ENCODE assay signal across 22 mouse cellular contexts in the genomic region with DNA sequence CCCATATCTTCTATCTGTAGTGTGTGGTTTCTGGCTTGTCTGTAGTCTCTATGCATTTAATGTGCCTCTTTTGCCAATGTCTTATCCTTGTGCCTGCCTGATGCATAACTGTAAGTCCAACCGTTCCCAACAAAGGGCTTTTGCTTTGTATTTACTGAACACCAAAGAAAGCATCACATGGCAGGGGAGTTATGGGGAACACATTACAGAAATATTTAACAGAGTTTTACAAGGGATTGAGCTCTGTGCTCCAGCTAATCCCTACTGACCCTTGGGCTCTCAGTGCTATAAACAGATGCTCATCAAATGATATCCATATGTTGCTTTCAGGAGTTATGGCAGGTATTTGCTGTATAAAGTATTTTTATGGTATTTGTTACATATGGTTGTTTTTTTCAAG.
A peak's percentile ranks its signal among the peaks of the same experiment; 100 is the strongest.
DNase-seq lines count a peak whose midpoint lies in the region; ATAC-seq and TF ChIP-seq lines count a peak whose summit lies in the region.
"Had no signal": no experiment of that assay in that cellular context is flagged by ENCODE, and none has a peak within 500 bp of the region (broad histone marks: within the 10 kb centered on the region; RNA-seq: fewer than 3 reads in every experiment).

No protein-coding gene starts in this region.

- TF ChIP-seq POLR2A in limb, embryonic 14.5 days (IDR thresholded peaks at IDR 0.05; ENCODE audit: borderline replicate concordance, extremely low read depth, insufficient read depth, insufficient read length): no peak

- peaks cover 8% of the 10 kb centered on the region; the same call in 1 of the 2 replicates for H3K4me1 ChIP-seq in limb, embryonic 12.5 days (replicated peaks)
- no peaks in the 10 kb centered on the region for H3K4me1 ChIP-seq in limb, embryonic 10.5 days
- peaks cover 4% of the 10 kb centered on the region for H3K4me1 ChIP-seq in limb, embryonic 13.5 days
- H3K4me1 ChIP-seq in limb, embryonic 14.5 days (ENCODE audit: control insufficient read depth, insufficient read depth, low read length): 0 out of 2 replicates have a peak, but pooled peaks cover 2% of the 10 kb centered on the region
- H3K4me1 ChIP-seq in intestine, embryonic 15.5 days (replicated peaks): no peaks in the 10 kb centered on the region
- no peaks in the 10 kb centered on the region for H3K4me1 ChIP-seq in forebrain, embryonic 13.5 days

- WGBS in limb, embryonic 12.5 days: 28% methylated on average over 1 of the region's 1 CpGs
- 84% methylated on average over 1 of the region's 1 CpGs for WGBS in limb, embryonic 10.5 days
- WGBS in limb, embryonic 13.5 days: 15% methylated on average over 1 of the region's 1 CpGs
- WGBS in limb, embryonic 14.5 days: 27% methylated on average over 1 of the region's 1 CpGs
- WGBS in intestine, embryonic 15.5 days: 76% methylated on average over 1 of the region's 1 CpGs
- 89% methylated on average over 1 of the region's 1 CpGs for WGBS in forebrain, embryonic 13.5 days

- H3K27me3 ChIP-seq in limb, embryonic 12.5 days: no peaks in the 10 kb centered on the region
- no peaks in the 10 kb centered on the region for H3K27me3 ChIP-seq in limb, embryonic 10.5 days (ENCODE audit: low read depth, poor library complexity, severe bottlenecking)
- H3K27me3 ChIP-seq in limb, embryonic 13.5 days: no peaks in the 10 kb centered on the region
- no peaks in the 10 kb centered on the region for H3K27me3 ChIP-seq in limb, embryonic 14.5 days (ENCODE audit: control insufficient read depth, insufficient read depth, low read length)
- no peaks in the 10 kb centered on the region for H3K27me3 ChIP-seq in intestine, embryonic 15.5 days (replicated peaks)
- no peaks in the 10 kb centered on the region for H3K27me3 ChIP-seq in forebrain, embryonic 13.5 days
- H3K27me3 ChIP-seq: CH12.LX, Patski had no signal

- H3K4me2 ChIP-seq in limb, embryonic 12.5 days: no peak overlapping the region
- no peak overlapping the region for H3K4me2 ChIP-seq in limb, embryonic 13.5 days (replicated peaks)
- H3K4me2 ChIP-seq in limb, embryonic 14.5 days (replicated peaks; ENCODE audit: low read depth, low read length, severe bottlenecking): no peak overlapping the region
- no peak overlapping the region for H3K4me2 ChIP-seq in intestine, embryonic 15.5 days (replicated peaks)
- no peak overlapping the region for H3K4me2 ChIP-seq in forebrain, embryonic 13.5 days

- intact Hi-C loops in heart, postnatal 10 days (cut with DNase I): no loop called here

- no peak overlapping the region for H3K9ac ChIP-seq in limb, embryonic 12.5 days (replicated peaks)
- H3K9ac ChIP-seq in limb, embryonic 13.5 days: no peak overlapping the region
- H3K9ac ChIP-seq in limb, embryonic 14.5 days (ENCODE audit: low read depth, low read length, severe bottlenecking): no peak overlapping the region
- no peak overlapping the region for H3K9ac ChIP-seq in intestine, embryonic 15.5 days
- H3K9ac ChIP-seq in forebrain, embryonic 13.5 days: no peak overlapping the region

- H3K27ac ChIP-seq in limb, embryonic 12.5 days: peak overlapping the region; percentile 41; the same call in 1 of the 2 replicates
- H3K27ac ChIP-seq in limb, embryonic 10.5 days: no peak overlapping the region
- no peak overlapping the region for H3K27ac ChIP-seq in limb, embryonic 13.5 days
- H3K27ac ChIP-seq in limb, embryonic 14.5 days (replicated peaks; ENCODE audit: low read depth, low read length): no peak overlapping the region
- H3K27ac ChIP-seq in intestine, embryonic 15.5 days: no peak overlapping the region
- H3K27ac ChIP-seq in forebrain, embryonic 13.5 days: no peak overlapping the region

- ATAC-seq in limb, embryonic 12.5 days (ENCODE audit: insufficient number of reproducible peaks, insufficient read depth, low FRiP score, low TSS enrichment, low read depth): no peak
- ATAC-seq in limb, embryonic 13.5 days (ENCODE audit: low FRiP score, low read depth): peak; percentile 80; the same call in 1 of the 2 replicates
- ATAC-seq in limb, embryonic 14.5 days (ENCODE audit: low FRiP score, low read depth): peak; percentile 74
- ATAC-seq in intestine, embryonic 15.5 days: no peak
- ATAC-seq in forebrain, embryonic 13.5 days: no peak
- ATAC-seq: activated CD4-positive, CD25-positive, alpha-beta regulatory T cell, adult 4 months; CD4-positive, CD25-positive, alpha-beta regulatory T cell, adult 4 months; Patski had no signal

- H3K4me3 ChIP-seq in limb, embryonic 12.5 days (replicated peaks): no peak overlapping the region
- H3K4me3 ChIP-seq in limb, embryonic 10.5 days: no peak overlapping the region
- H3K4me3 ChIP-seq in limb, embryonic 13.5 days: no peak overlapping the region
- no peak overlapping the region for H3K4me3 ChIP-seq in limb, embryonic 14.5 days (replicated peaks; ENCODE audit: low read length)
- H3K4me3 ChIP-seq in intestine, embryonic 15.5 days (replicated peaks): no peak overlapping the region
- no peak overlapping the region for H3K4me3 ChIP-seq in forebrain, embryonic 13.5 days

- no peaks in the 10 kb centered on the region for H3K9me3 ChIP-seq in limb, embryonic 12.5 days
- H3K9me3 ChIP-seq in limb, embryonic 10.5 days (replicated peaks): no peaks in the 10 kb centered on the region
- no peaks in the 10 kb centered on the region for H3K9me3 ChIP-seq in limb, embryonic 13.5 days
- no peaks in the 10 kb centered on the region for H3K9me3 ChIP-seq in limb, embryonic 14.5 days (ENCODE audit: control insufficient read depth, low read length)
- no peaks in the 10 kb centered on the region for H3K9me3 ChIP-seq in intestine, embryonic 15.5 days
- H3K9me3 ChIP-seq in forebrain, embryonic 13.5 days (replicated peaks): no peaks in the 10 kb centered on the region
- H3K9me3 ChIP-seq: G1E had no signal

- no peaks in the 10 kb centered on the region for H3K36me3 ChIP-seq in limb, embryonic 12.5 days
- H3K36me3 ChIP-seq in limb, embryonic 10.5 days: no peaks in the 10 kb centered on the region
- no peaks in the 10 kb centered on the region for H3K36me3 ChIP-seq in limb, embryonic 13.5 days
- H3K36me3 ChIP-seq in limb, embryonic 14.5 days (ENCODE audit: control insufficient read depth, insufficient read depth, low read length): no peaks in the 10 kb centered on the region
- no peaks in the 10 kb centered on the region for H3K36me3 ChIP-seq in intestine, embryonic 15.5 days
- no peaks in the 10 kb centered on the region for H3K36me3 ChIP-seq in forebrain, embryonic 13.5 days (ENCODE audit: poor library complexity, severe bottlenecking)
- H3K36me3 ChIP-seq: G1E had no signal

- peak; percentile 53 for DNase-seq in heart, adult 11 months
- no peak for DNase-seq in heart, postnatal 10 days
- no peak for DNase-seq in limb, embryonic 10.5 days (ENCODE audit: low spot score)
- DNase-seq in limb, embryonic 14.5 days (ENCODE audit: low spot score): peak; percentile 37
- DNase-seq: adrenal gland, adult 2 months; adrenal gland, adult 8-10 months; adrenal gland, postnatal 10 days; adrenal gland, postnatal 14 days; adrenal gland, postnatal 25 days; adrenal gland, postnatal 36 days; B cell, adult 2 months; cerebellum, adult 11 months; cerebellum, adult 11-12 months had no signal

Comparison
In these comparisons a context has a peak if more than half of its experiments do, and no peak if none do; other contexts are left out.
1. DNase-seq: peak in heart, adult 11 months (single experiment) and limb, embryonic 14.5 days (single experiment); none in heart, postnatal 10 days (0 of 2) and limb, embryonic 10.5 days (single experiment).
2. ATAC-seq: peak in limb, embryonic 13.5 days (single experiment) and limb, embryonic 14.5 days (single experiment); none in limb, embryonic 12.5 days (single experiment), intestine, embryonic 15.5 days (single experiment) and forebrain, embryonic 13.5 days (single experiment).